Mouse (Mus musculus) liver, postnatal 0 days (tissue): ENCODE data around the gene Lcp1.

Experiments
- CTCF ChIP-seq: sonication (generic); IDR thresholded peaks from 2 replicates; pipeline ENCODE4 v1.5.1; 2016; ENCODE audit warnings: antibody characterized with exemption, low read depth
- EP300 ChIP-seq: IDR thresholded peaks from 2 replicates; pipeline ENCODE4 v1.6.1; 2016; ENCODE audit warnings: antibody characterized with exemption, low read depth, mild to moderate bottlenecking

DNA sequence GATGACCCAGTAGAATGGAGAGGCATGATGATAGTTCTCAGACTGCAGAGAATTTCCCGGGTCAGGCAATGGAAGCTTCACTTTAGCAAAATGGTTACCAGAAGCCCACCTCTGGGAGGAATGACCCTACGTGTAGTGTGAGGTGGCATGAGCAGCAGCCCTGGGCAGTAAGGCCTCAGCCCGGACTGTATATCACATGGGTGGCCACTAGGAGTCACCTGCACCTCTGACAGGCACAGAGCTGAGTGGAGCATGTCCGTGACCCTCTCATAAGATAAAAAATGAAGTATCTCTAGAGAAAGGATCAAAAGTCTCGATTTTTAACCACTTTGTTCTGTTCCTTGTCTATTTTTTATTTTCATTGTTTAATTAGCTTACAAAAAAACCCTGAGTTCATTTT lies 125.6 kb downstream of the Lcp1 start:
- TF ChIP-seq EP300 (no peak), CTCF (peak; percentile 54)
